Mouse (Mus musculus) layer of hippocampus, adult 2 months (tissue): Measurements from ENCODE around the gene Srarp. TPM values are rescaled to one million over a fixed set of nuclear protein-coding genes. Genes with fewer than 3 reads are reported as not detected.

Experiments used
- DNase-seq, 2 experiments: peaks; one replicate each; pipeline ENCODE4 v3.0.0; 2022; ENCODE audit warnings: low spot score in 2 of 2
- H3K27ac ChIP-seq: fragments of 200-600 bp; 2 replicates; pipeline ENCODE4 v1.8.1; 2022
- H3K4me3 ChIP-seq: fragments of 200-600 bp; 2 replicates; pipeline ENCODE4 v1.8.1; 2022; ENCODE audit warnings: mild to moderate bottlenecking
- CTCF ChIP-seq: fragments of 200-600 bp; conservative IDR thresholded peaks from 2 replicates; pipeline ENCODE4 v1.8.1; 2022; ENCODE audit warnings: antibody characterized with exemption, mild to moderate bottlenecking, moderate library complexity
- total RNA-seq, 2 experiments: library from RNA; stranded (reverse); gene quantifications; 2 replicates each; pipeline ENCODE4 v1.2.3; 2021

Gene Srarp
- total RNA-seq, 2 experiments from 2014 or later, result 4.1 to 5.3 TPM

GRCm38 (mm10) chr4:141429847-141430246 is 6.1 kb downstream of the Srarp start:
- Histone ChIP-seq H3K4me3 (no peak overlapping the region), H3K27ac (no peak overlapping the region)
- no peak for DNase-seq
- TF ChIP-seq CTCF, result peak; percentile 74

GRCm38 (mm10) chr4:141429381-141429780 is 6.5 kb downstream of the Srarp start:
- H3K27ac ChIP-seq, result no peak overlapping the region
- no peak overlapping the region for H3K4me3 ChIP-seq
- no peak for TF ChIP-seq CTCF
- DNase-seq, result no peak

- TF ChIP-seq CTCF, result no peak
- H3K27ac ChIP-seq, result no peak overlapping the region
- H3K4me3 ChIP-seq, result no peak overlapping the region
- DNase-seq, result no peak
These were observed 8.0 kb downstream of the Srarp start for GRCm38 (mm10) chr4:141427921-141428320.

- DNase-seq, result no peak
- no peak for TF ChIP-seq CTCF
- Histone ChIP-seq H3K4me3 (no peak overlapping the region), H3K27ac (no peak overlapping the region)
These were observed 8.8 kb downstream of the Srarp start for GRCm38 (mm10) chr4:141426796-141427745.

GRCm38 (mm10) chr4:141425484-141426479 is 10.1 kb downstream of the Srarp start:
- TF ChIP-seq CTCF, result peak; percentile 18
- H3K27ac ChIP-seq, result peak overlapping the region; percentile 92
- peak overlapping the region; percentile 66 for H3K4me3 ChIP-seq
- peak; percentile 72 to 82 for DNase-seq

GRCm38 (mm10) chr4:141423691-141424431 is 12.0 kb downstream of the Srarp start:
- no peak for DNase-seq
- no peak for TF ChIP-seq CTCF
- H3K4me3 ChIP-seq, result no peak overlapping the region
- no peak overlapping the region for H3K27ac ChIP-seq

GRCm38 (mm10) chr4:141423288-141423687 is 12.6 kb downstream of the Srarp start:
- H3K27ac ChIP-seq, result no peak overlapping the region
- no peak for TF ChIP-seq CTCF

GRCm38 (mm10) chr4:141422841-141423240 is 13.1 kb downstream of the Srarp start:
- no peak for DNase-seq
- TF ChIP-seq CTCF, result no peak
- Histone ChIP-seq H3K4me3 (no peak overlapping the region), H3K27ac (no peak overlapping the region)

More at GRCm38 (mm10) chr4:141423288-141423687, 12.6 kb downstream of the Srarp start:
- no peak overlapping the region for H3K4me3 ChIP-seq
- no peak for DNase-seq

GRCm38 (mm10) chr4:141421423-141421822 is 14.5 kb downstream of the Srarp start:
- TF ChIP-seq CTCF, result no peak
- DNase-seq, result no peak
- Histone ChIP-seq H3K4me3 (no peak overlapping the region), H3K27ac (no peak overlapping the region)

- H3K4me3 ChIP-seq, result no peak overlapping the region
- DNase-seq, result no peak
- TF ChIP-seq CTCF, result no peak
- no peak overlapping the region for H3K27ac ChIP-seq
These were observed 15.0 kb downstream of the Srarp start for GRCm38 (mm10) chr4:141420886-141421285.

- no peak for DNase-seq
- H3K27ac ChIP-seq, result no peak within 1 kb of the TSS
- TF ChIP-seq CTCF, result no peak
- H3K4me3 ChIP-seq, result no peak within 1 kb of the TSS
These were observed 15.6 kb downstream of the Srarp start, which contains the start of gene Hspb7 for GRCm38 (mm10) chr4:141420192-141420829. Gene Hspb7 (plus strand): TSS chr4:141420779.
